Mouse (Mus musculus) kidney, embryonic 16.5 days (tissue): ENCODE results near the gene Olfr1443. TPM values are rescaled to one million over a fixed set of nuclear protein-coding genes. Genes with fewer than 3 reads are reported as not detected.
"Not testable (repeated sequence)": the region's sequence is repeated elsewhere in the genome, so short reads cannot be mapped to it uniquely, and the experiment has no call there.

ENCODE experiments used
- ATAC-seq: fragments of 200-750 bp; cut with Nextera tagmentation; 2 replicates; pipeline ENCODE4 v1.8.0; 2017; ENCODE audit warnings: moderate TSS enrichment; ENCODE audit not compliant: low FRiP score, low TSS enrichment
- H3K27ac ChIP-seq: fragments of 300-500 bp; sonication (generic); 2 replicates; pipeline ENCODE4 v1.5.1; 2014; ENCODE audit warnings: low read length
- H3K27me3 ChIP-seq: fragments of 300-500 bp; sonication (generic); 2 replicates; pipeline ENCODE4 v1.6.1; 2014; ENCODE audit warnings: low read length, control low read depth, mixed read lengths; ENCODE audit not compliant: insufficient read depth
- H3K36me3 ChIP-seq: fragments of 300-500 bp; sonication (generic); 2 replicates; pipeline ENCODE4 v1.6.1; 2014; ENCODE audit warnings: low read length, control low read depth, mixed read lengths; ENCODE audit not compliant: insufficient read depth
- H3K4me1 ChIP-seq: fragments of 300-500 bp; sonication (generic); 2 replicates; pipeline ENCODE4 v1.6.1; 2014; ENCODE audit warnings: low read length, control low read depth, mixed read lengths; ENCODE audit not compliant: insufficient read depth
- H3K4me2 ChIP-seq: fragments of 300-500 bp; sonication (generic); replicated peaks from 2 replicates; pipeline ENCODE4 v1.6.1; 2014; ENCODE audit warnings: low read depth, low read length
- H3K4me3 ChIP-seq: fragments of 300-500 bp; sonication (generic); 2 replicates; pipeline ENCODE4 v1.5.1; 2014; ENCODE audit warnings: mild to moderate bottlenecking, low read length
- H3K9ac ChIP-seq: fragments of 300-500 bp; sonication (generic); replicated peaks from 2 replicates; pipeline ENCODE4 v1.6.1; 2014; ENCODE audit warnings: low read length
- H3K9me3 ChIP-seq: fragments of 300-500 bp; sonication (generic); 2 replicates; pipeline ENCODE4 v1.6.1; 2016; ENCODE audit warnings: low read length, control low read depth
- WGBS: fragments of 180-500 bp; shearing (Covaris S2); extraction: QIAGEN DNeasy Blood & Tissue Kit; methylation state at CpG from one replicate; pipeline ENCODE4 v1.1.7; 2014; 5-methylcytosine and 5-hydroxymethylcytosine counted together
- polyA plus RNA-seq: library from polyadenylated mRNA; unstranded; fragments of >200 nt; fragmentation: Nextera tagmentation; extraction: Ambion mirVana; gene quantifications from 2 replicates; pipeline ENCODE4 v1.2.1, GENCODE M21; 2015

Gene Olfr1443
- not detected in 2 replicates for polyA plus RNA-seq

GRCm38 (mm10) chr19:12677812-12678211 lies at the start of gene Olfr1443:
Olfr1443 (plus strand) TSS chr19:12678112.
- WGBS: 62% methylated on average over 3 of the region's 3 CpGs
- no peaks in the 10 kb centered on the region for H3K36me3 ChIP-seq
- H3K9me3 ChIP-seq: no peaks in the 10 kb centered on the region
- no peaks in the 10 kb centered on the region for H3K4me1 ChIP-seq
- H3K27ac ChIP-seq: no peak within 1 kb of the TSS
- H3K4me2 ChIP-seq: no peak within 1 kb of the TSS
- no peak for ATAC-seq
- H3K9ac ChIP-seq: no peak within 1 kb of the TSS
- no peaks in the 10 kb centered on the region for H3K27me3 ChIP-seq
- no peak within 1 kb of the TSS for H3K4me3 ChIP-seq

- no peak for ATAC-seq
Measured at GRCm38 (mm10) chr19:12633176-12633575, 44.7 kb upstream of the Olfr1443 start, which contains the start of gene Glyat. Glyat (plus strand) TSS chr19:12633308.

GRCm38 (mm10) chr19:12634259-12634658 lies 43.7 kb upstream of the Olfr1443 start:
- H3K27me3 ChIP-seq: no peaks in the 10 kb centered on the region
- no peak for ATAC-seq

More at GRCm38 (mm10) chr19:12633176-12633575, 44.7 kb upstream of the Olfr1443 start, which contains the start of gene Glyat:
- Histone ChIP-seq H3K4me1 (no peaks in the 10 kb centered on the region), H3K36me3 (no peaks in the 10 kb centered on the region), H3K4me3 (peak within 1 kb of the TSS; percentile 5; the same call in 1 of the 2 replicates), H3K9me3 (no peaks in the 10 kb centered on the region), H3K27me3 (no peaks in the 10 kb centered on the region), H3K27ac (no peak within 1 kb of the TSS), H3K4me2 (0 out of 2 replicates have a peak within 1 kb of the TSS, but pooled peaks have one; percentile 12), H3K9ac (no peak within 1 kb of the TSS)
- 71% methylated on average over 4 of the region's 4 CpGs for WGBS

GRCm38 (mm10) chr19:12634963-12635362 lies 42.9 kb upstream of the Olfr1443 start:
- WGBS: 91% methylated on average over 4 of the region's 4 CpGs
- no peak overlapping the region for H3K4me3 ChIP-seq
- no peaks in the 10 kb centered on the region for H3K4me1 ChIP-seq
- no peaks in the 10 kb centered on the region for H3K36me3 ChIP-seq
- H3K27ac ChIP-seq: no peak overlapping the region
- no peaks in the 10 kb centered on the region for H3K27me3 ChIP-seq
- H3K4me2 ChIP-seq: no peak overlapping the region; the same call in 1 of the 2 replicates
- no peak for ATAC-seq
- H3K9ac ChIP-seq: no peak overlapping the region
- H3K9me3 ChIP-seq: no peaks in the 10 kb centered on the region

More at GRCm38 (mm10) chr19:12634259-12634658, 43.7 kb upstream of the Olfr1443 start:
- no peak overlapping the region for H3K27ac ChIP-seq
- whole genome bisulfite sequencing: 77% methylated on average over 3 of the region's 3 CpGs
- H3K9me3 ChIP-seq: no peaks in the 10 kb centered on the region
- H3K9ac ChIP-seq: no peak overlapping the region
- no peak overlapping the region for H3K4me2 ChIP-seq
- no peak overlapping the region for H3K4me3 ChIP-seq
- no peaks in the 10 kb centered on the region for H3K36me3 ChIP-seq
- H3K4me1 ChIP-seq: no peaks in the 10 kb centered on the region

- Histone ChIP-seq H3K4me2 (no peak overlapping the region), H3K27ac (no peak overlapping the region), H3K9ac (no peak overlapping the region), H3K4me1 (no peaks in the 10 kb centered on the region), H3K27me3 (no peaks in the 10 kb centered on the region), H3K36me3 (no peaks in the 10 kb centered on the region), H3K9me3 (no peaks in the 10 kb centered on the region), H3K4me3 (no peak overlapping the region)
- WGBS: 77% methylated on average over 3 of the region's 3 CpGs
- no peak for ATAC-seq
Measured at GRCm38 (mm10) chr19:12636863-12637262, 41.0 kb upstream of the Olfr1443 start.

GRCm38 (mm10) chr19:12638049-12638448 lies 39.9 kb upstream of the Olfr1443 start:
- WGBS: 75% methylated on average over 1 of the region's 1 CpGs
- Histone ChIP-seq H3K27me3 (no peaks in the 10 kb centered on the region), H3K36me3 (no peaks in the 10 kb centered on the region), H3K4me2 (no peak overlapping the region), H3K4me3 (no peak overlapping the region), H3K27ac (no peak overlapping the region), H3K4me1 (no peaks in the 10 kb centered on the region), H3K9ac (no peak overlapping the region), H3K9me3 (no peaks in the 10 kb centered on the region)
- ATAC-seq: no peak

- Histone ChIP-seq H3K36me3 (no peaks in the 10 kb centered on the region), H3K9me3 (no peaks in the 10 kb centered on the region), H3K4me3 (no peak overlapping the region), H3K4me1 (no peaks in the 10 kb centered on the region), H3K9ac (no peak overlapping the region), H3K27me3 (no peaks in the 10 kb centered on the region), H3K27ac (no peak overlapping the region), H3K4me2 (no peak overlapping the region)
- no peak for ATAC-seq
Measured at GRCm38 (mm10) chr19:12649511-12649910, 28.4 kb upstream of the Olfr1443 start.

GRCm38 (mm10) chr19:12666156-12666555 lies 11.8 kb upstream of the Olfr1443 start:
- Histone ChIP-seq H3K36me3 (no peaks in the 10 kb centered on the region), H3K4me3 (no peak overlapping the region), H3K9ac (no peak overlapping the region), H3K4me2 (no peak overlapping the region), H3K27ac (no peak overlapping the region), H3K27me3 (no peaks in the 10 kb centered on the region), H3K9me3 (peaks cover 5% of the 10 kb centered on the region; the same call in 1 of the 2 replicates), H3K4me1 (no peaks in the 10 kb centered on the region)
- WGBS: 78% methylated on average over 1 of the region's 1 CpGs
- no peak for ATAC-seq

- not testable (repeated sequence) for H3K27me3 ChIP-seq, H3K4me2 ChIP-seq, H3K36me3 ChIP-seq, H3K9me3 ChIP-seq, H3K4me3 ChIP-seq, H3K27ac ChIP-seq, H3K4me1 ChIP-seq, ATAC-seq, H3K9ac ChIP-seq
- 90% methylated on average over 3 of the region's 3 CpGs for WGBS
Measured at GRCm38 (mm10) chr19:12668601-12669000, 9.3 kb upstream of the Olfr1443 start.

GRCm38 (mm10) chr19:12670139-12670538 lies 7.8 kb upstream of the Olfr1443 start, which contains the start of gene Olfr1442:
Olfr1442 (plus strand) TSS chr19:12670439.
- ATAC-seq: no peak
- no peak within 1 kb of the TSS for H3K4me3 ChIP-seq
- no peaks in the 10 kb centered on the region for H3K9me3 ChIP-seq
- H3K4me2 ChIP-seq: no peak within 1 kb of the TSS
- no peaks in the 10 kb centered on the region for H3K27me3 ChIP-seq
- no peak within 1 kb of the TSS for H3K9ac ChIP-seq
- H3K27ac ChIP-seq: no peak within 1 kb of the TSS
- no peaks in the 10 kb centered on the region for H3K4me1 ChIP-seq
- no peaks in the 10 kb centered on the region for H3K36me3 ChIP-seq
